ENCODE assay signal across 29 mouse cellular contexts in genomic region chr4:65120329-65120728, GRCm38 (mm10). TPM values are rescaled to one million over a fixed set of nuclear protein-coding genes. Genes with fewer than 3 reads are reported as not detected.
DNase-seq lines count a peak whose midpoint lies in the region; ATAC-seq and TF ChIP-seq lines count a peak whose summit lies in the region.
"Had no signal": no experiment of that assay in that cellular context is flagged by ENCODE, and none has a peak within 500 bp of the region (broad histone marks: within the 10 kb centered on the region; RNA-seq: fewer than 3 reads in every experiment).

No protein-coding gene starts in this region.

- H3K27ac ChIP-seq in heart, adult 2 months: no peak overlapping the region
- H3K27ac ChIP-seq in kidney, embryonic 16.5 days (ENCODE audit: low read length): no peak overlapping the region
- H3K27ac ChIP-seq in lung, postnatal 0 days (ENCODE audit: low read length): no peak overlapping the region
- H3K27ac ChIP-seq in stomach, postnatal 0 days (replicated peaks): no peak overlapping the region
- H3K27ac ChIP-seq: embryonic facial prominence, embryonic 10.5 days; embryonic facial prominence, embryonic 15.5 days; forebrain, embryonic 12.5 days; heart, embryonic 13.5 days; limb, embryonic 12.5 days; macrophage; midbrain, embryonic 13.5 days; neural tube, embryonic 13.5 days; stomach, embryonic 15.5 days had no signal

- no peaks in the 10 kb centered on the region for H3K27me3 ChIP-seq in heart, adult 2 months (ENCODE audit: control insufficient read depth, insufficient read depth, low read length)
- peaks cover 12% of the 10 kb centered on the region; the same call in 1 of the 2 replicates for H3K27me3 ChIP-seq in kidney, embryonic 16.5 days (ENCODE audit: insufficient read depth, low read length)
- H3K27me3 ChIP-seq in lung, postnatal 0 days (replicated peaks; ENCODE audit: insufficient read depth, low read length): peaks cover 4% of the 10 kb centered on the region
- no peaks in the 10 kb centered on the region for H3K27me3 ChIP-seq in stomach, postnatal 0 days (ENCODE audit: control insufficient read depth, insufficient read depth, low read length)
- H3K27me3 ChIP-seq: embryonic facial prominence, embryonic 15.5 days had no signal

- WGBS in heart, adult 2 months: 27% methylated on average over 1 of the region's 1 CpGs
- 76% methylated on average over 1 of the region's 1 CpGs for whole genome bisulfite sequencing in kidney, embryonic 16.5 days
- WGBS in lung, postnatal 0 days: 63% methylated on average over 1 of the region's 1 CpGs
- 59% methylated on average over 1 of the region's 1 CpGs for WGBS in lung, adult 2 months
- 72% methylated on average over 1 of the region's 1 CpGs for WGBS in stomach, postnatal 0 days

- H3K4me1 ChIP-seq in heart, adult 2 months (ENCODE audit: control insufficient read depth, insufficient read depth, low read length): no peaks in the 10 kb centered on the region
- H3K4me1 ChIP-seq in kidney, embryonic 16.5 days (ENCODE audit: insufficient read depth, low read length): peaks cover 12% of the 10 kb centered on the region; the same call in 1 of the 2 replicates
- H3K4me1 ChIP-seq in lung, postnatal 0 days (ENCODE audit: insufficient read depth, low read depth, low read length): no peaks in the 10 kb centered on the region
- H3K4me1 ChIP-seq in lung, adult 2 months (ENCODE audit: control insufficient read depth, insufficient read depth, low read length): no peaks in the 10 kb centered on the region; the same call in 1 of the 2 replicates
- no peaks in the 10 kb centered on the region; the same call in 1 of the 2 replicates for H3K4me1 ChIP-seq in stomach, postnatal 0 days (replicated peaks; ENCODE audit: control insufficient read depth, insufficient read depth)

- H3K79me2 ChIP-seq in heart, adult 2 months (replicated peaks; ENCODE audit: control insufficient read depth, insufficient read depth, low read length): no peaks in the 10 kb centered on the region

- DNase-seq in heart, adult 2 months: no peak
- DNase-seq in heart, adult 11 months: no peak
- peak; percentile 24 for DNase-seq in kidney, postnatal 10 days
- DNase-seq in lung, postnatal 0 days (ENCODE audit: low spot score): no peak
- no peak for DNase-seq in lung, adult 2 months
- no peak for DNase-seq in stomach, postnatal 0 days (ENCODE audit: low spot score)
- no peak for DNase-seq in right cerebral cortex, adult 18-20 months
- DNase-seq: adrenal gland, postnatal 10 days; B cell, adult 2 months; cerebellum, adult 9-10 months; cerebellum, postnatal 36 days; forebrain, postnatal 0 days; gastrocnemius, postnatal 36 days; lung, postnatal 10 days; retina, postnatal 1 day; right cerebral cortex, postnatal 25 days; thymus, postnatal 14 days had no signal

- H3K4me2 ChIP-seq in kidney, embryonic 16.5 days (replicated peaks; ENCODE audit: low read depth, low read length): no peak overlapping the region
- no peak overlapping the region for H3K4me2 ChIP-seq in lung, postnatal 0 days (replicated peaks; ENCODE audit: low read depth, low read length)
- H3K4me2 ChIP-seq in stomach, postnatal 0 days (replicated peaks; ENCODE audit: low read depth): no peak overlapping the region
- H3K4me2 ChIP-seq: embryonic facial prominence, embryonic 15.5 days; forebrain, embryonic 12.5 days; heart, embryonic 13.5 days; limb, embryonic 12.5 days; midbrain, embryonic 13.5 days; neural tube, embryonic 13.5 days; stomach, embryonic 15.5 days had no signal

- no peaks in the 10 kb centered on the region for H3K9me3 ChIP-seq in kidney, embryonic 16.5 days (ENCODE audit: low read length)
- no peaks in the 10 kb centered on the region for H3K9me3 ChIP-seq in lung, postnatal 0 days (ENCODE audit: low read length)
- no peaks in the 10 kb centered on the region for H3K9me3 ChIP-seq in stomach, postnatal 0 days (ENCODE audit: control insufficient read depth, low read length)
- H3K9me3 ChIP-seq: embryonic facial prominence, embryonic 10.5 days; embryonic facial prominence, embryonic 15.5 days; forebrain, embryonic 12.5 days; heart, embryonic 13.5 days; limb, embryonic 12.5 days; midbrain, embryonic 13.5 days; neural tube, embryonic 13.5 days; stomach, embryonic 15.5 days had no signal

- intact Hi-C loops in heart, adult 2 months (cut with DNase I): loop anchor here (2.0 to 10.0 kb wide), 3 partner anchors 376 to 586 kb away; no protein-coding TSS in a partner anchor

- no peaks in the 10 kb centered on the region for H3K36me3 ChIP-seq in heart, adult 2 months (ENCODE audit: control insufficient read depth, insufficient read depth, low read length)
- no peaks in the 10 kb centered on the region for H3K36me3 ChIP-seq in kidney, embryonic 16.5 days (ENCODE audit: insufficient read depth, low read length)
- no peaks in the 10 kb centered on the region for H3K36me3 ChIP-seq in lung, postnatal 0 days (ENCODE audit: insufficient read depth, low read length)
- H3K36me3 ChIP-seq in stomach, postnatal 0 days (ENCODE audit: control insufficient read depth, insufficient read depth, low read length): no peaks in the 10 kb centered on the region
- H3K36me3 ChIP-seq: embryonic facial prominence, embryonic 10.5 days; embryonic facial prominence, embryonic 15.5 days; forebrain, embryonic 12.5 days; heart, embryonic 13.5 days; limb, embryonic 12.5 days; midbrain, embryonic 13.5 days; neural tube, embryonic 13.5 days; stomach, embryonic 15.5 days had no signal

- TF ChIP-seq CTCF in heart, adult 2 months (IDR thresholded peaks at IDR 0.05): peak; percentile 58
- TF ChIP-seq CTCF in lung, postnatal 0 days (IDR thresholded peaks at IDR 0.05): peak; percentile 25
- no peak for TF ChIP-seq CTCF in lung, adult 2 months (IDR thresholded peaks at IDR 0.05; ENCODE audit: insufficient read depth, low read length)
- TF ChIP-seq CTCF in stomach, postnatal 0 days (IDR thresholded peaks at IDR 0.05; ENCODE audit: low read depth): peak; percentile 48

- ATAC-seq in kidney, embryonic 16.5 days (ENCODE audit: low FRiP score, low TSS enrichment): no peak
- no peak for ATAC-seq in lung, postnatal 0 days
- no peak for ATAC-seq in stomach, postnatal 0 days (ENCODE audit: low FRiP score, low TSS enrichment)
- ATAC-seq: forebrain, postnatal 0 days; hindbrain, embryonic 16.5 days; midbrain, embryonic 13.5 days had no signal

- no peak overlapping the region for H3K4me3 ChIP-seq in heart, adult 2 months
- no peak overlapping the region for H3K4me3 ChIP-seq in kidney, embryonic 16.5 days (ENCODE audit: low read length)
- no peak overlapping the region for H3K4me3 ChIP-seq in lung, postnatal 0 days (ENCODE audit: low read depth, low read length)
- no peak overlapping the region for H3K4me3 ChIP-seq in lung, adult 2 months (replicated peaks; ENCODE audit: extremely low read depth, low read depth, low read length)
- H3K4me3 ChIP-seq in stomach, postnatal 0 days (ENCODE audit: low read depth, low read length): no peak overlapping the region
- H3K4me3 ChIP-seq: embryonic facial prominence, embryonic 10.5 days; embryonic facial prominence, embryonic 15.5 days; forebrain, embryonic 12.5 days; heart, embryonic 13.5 days; limb, embryonic 12.5 days; midbrain, embryonic 13.5 days; neural tube, embryonic 13.5 days; stomach, embryonic 15.5 days had no signal

- TF ChIP-seq EP300 in heart, adult 2 months (IDR thresholded peaks at IDR 0.05; ENCODE audit: insufficient read depth, low read depth, low read length): no peak
- TF ChIP-seq EP300 in lung, postnatal 0 days (IDR thresholded peaks at IDR 0.05): no peak
- no peak for TF ChIP-seq EP300 in stomach, postnatal 0 days (optimal IDR thresholded peaks at IDR 0.05)

- H3K9ac ChIP-seq in heart, adult 2 months (ENCODE audit: low read depth, low read length): no peak overlapping the region
- no peak overlapping the region for H3K9ac ChIP-seq in kidney, embryonic 16.5 days (replicated peaks; ENCODE audit: low read length)
- no peak overlapping the region for H3K9ac ChIP-seq in lung, postnatal 0 days (replicated peaks; ENCODE audit: low read depth)
- H3K9ac ChIP-seq in stomach, postnatal 0 days (ENCODE audit: low read length): no peak overlapping the region
- H3K9ac ChIP-seq: embryonic facial prominence, embryonic 15.5 days; forebrain, embryonic 12.5 days; forebrain, postnatal 0 days; heart, embryonic 13.5 days; limb, embryonic 12.5 days; midbrain, embryonic 13.5 days; neural tube, embryonic 13.5 days; stomach, embryonic 15.5 days had no signal

- TF ChIP-seq POLR2A in heart, adult 2 months (IDR thresholded peaks at IDR 0.05; ENCODE audit: insufficient read depth, low read depth, low read length): no peak
- TF ChIP-seq POLR2A in lung, adult 2 months (IDR thresholded peaks at IDR 0.05; ENCODE audit: borderline replicate concordance, extremely low read depth, low read depth, low read length): no peak

RNA-seq across cellular contexts. Expression of gene Pappa, which starts 3.6 kb away (rescaled TPM):
- under 1 TPM; 0.39 to 0.41 TPM for total RNA-seq in heart, adult 2 months (2021)
- 0.16 and 0.20 TPM in 2 replicates for polyA plus RNA-seq in heart, adult 2 months (2012; rRNA removed)
- 2.0 and 2.2 TPM in 2 replicates for polyA plus RNA-seq in kidney, embryonic 16.5 days (2015; fragmentation: Nextera tagmentation; extraction: Ambion mirVana)
- 0.30 and 0.31 TPM in 2 replicates for polyA plus RNA-seq in lung, postnatal 0 days (2015; fragmentation: Nextera tagmentation; extraction: Ambion mirVana)
- 0.31 and 0.33 TPM in 2 replicates for polyA plus RNA-seq in lung, adult 2 months (2012; rRNA removed)
- 0.62 and 0.72 TPM in 2 replicates for polyA plus RNA-seq in stomach, postnatal 0 days (2015; fragmentation: Nextera tagmentation; extraction: Ambion mirVana)
- total RNA-seq: megakaryocyte-erythroid progenitor cell, adult 5-6 weeks had no signal
- polyA plus RNA-seq: macrophage had no signal
